Mouse (Mus musculus) heart, embryonic 12.5 days (tissue): ENCODE results near the gene Cdk14. TPM values are rescaled to one million over a fixed set of nuclear protein-coding genes. Genes with fewer than 3 reads are reported as not detected.

Experiments
- ATAC-seq: fragments of 200-750 bp; cut with Nextera tagmentation; 2 replicates; pipeline ENCODE4 v1.8.0; 2017; ENCODE audit warnings: moderate TSS enrichment, moderate library complexity; ENCODE audit not compliant: insufficient number of reproducible peaks, low FRiP score
- H3K27ac ChIP-seq: fragments of 300-500 bp; sonication (generic); 2 replicates; pipeline ENCODE4 v1.5.1; 2016; ENCODE audit warnings: mild to moderate bottlenecking, moderate library complexity; ENCODE audit not compliant: poor library complexity, severe bottlenecking
- H3K27me3 ChIP-seq: fragments of 300-500 bp; sonication (generic); replicated peaks from 2 replicates; pipeline ENCODE4 v1.6.1; 2016; ENCODE audit warnings: mild to moderate bottlenecking, moderate library complexity
- H3K36me3 ChIP-seq: fragments of 300-500 bp; sonication (generic); 2 replicates; pipeline ENCODE4 v1.6.1; 2016; ENCODE audit warnings: mild to moderate bottlenecking, moderate library complexity
- H3K4me1 ChIP-seq: fragments of 300-500 bp; sonication (generic); replicated peaks from 2 replicates; pipeline ENCODE4 v1.6.1; 2016; ENCODE audit warnings: mild to moderate bottlenecking
- H3K4me2 ChIP-seq: fragments of 300-500 bp; sonication (generic); 2 replicates; pipeline ENCODE4 v1.6.1; 2016; ENCODE audit warnings: mild to moderate bottlenecking, moderate library complexity
- H3K4me3 ChIP-seq: fragments of 300-500 bp; sonication (generic); 2 replicates; pipeline ENCODE4 v1.5.1; 2016; ENCODE audit warnings: mild to moderate bottlenecking
- H3K9ac ChIP-seq: fragments of 300-500 bp; sonication (generic); 2 replicates; pipeline ENCODE4 v1.6.1; 2016; ENCODE audit warnings: mild to moderate bottlenecking, moderate library complexity
- H3K9me3 ChIP-seq: fragments of 300-500 bp; sonication (generic); replicated peaks from 2 replicates; pipeline ENCODE4 v1.6.1; 2016; ENCODE audit warnings: mild to moderate bottlenecking, moderate library complexity
- WGBS: fragments of 180-500 bp; shearing (Covaris S2); methylation state at CpG from one replicate; pipeline ENCODE4 v1.1.7; 2016; 5-methylcytosine and 5-hydroxymethylcytosine counted together
- polyA plus RNA-seq: library from polyadenylated mRNA; unstranded; fragments of >200 nt; fragmentation: Nextera tagmentation; extraction: Ambion mirVana; gene quantifications from 2 replicates; pipeline ENCODE4 v1.2.1, GENCODE M21; 2016

Cdk14 gene
- polyA plus RNA-seq, 1 experiment from 2014 or later = 20.4 TPM

DNA sequence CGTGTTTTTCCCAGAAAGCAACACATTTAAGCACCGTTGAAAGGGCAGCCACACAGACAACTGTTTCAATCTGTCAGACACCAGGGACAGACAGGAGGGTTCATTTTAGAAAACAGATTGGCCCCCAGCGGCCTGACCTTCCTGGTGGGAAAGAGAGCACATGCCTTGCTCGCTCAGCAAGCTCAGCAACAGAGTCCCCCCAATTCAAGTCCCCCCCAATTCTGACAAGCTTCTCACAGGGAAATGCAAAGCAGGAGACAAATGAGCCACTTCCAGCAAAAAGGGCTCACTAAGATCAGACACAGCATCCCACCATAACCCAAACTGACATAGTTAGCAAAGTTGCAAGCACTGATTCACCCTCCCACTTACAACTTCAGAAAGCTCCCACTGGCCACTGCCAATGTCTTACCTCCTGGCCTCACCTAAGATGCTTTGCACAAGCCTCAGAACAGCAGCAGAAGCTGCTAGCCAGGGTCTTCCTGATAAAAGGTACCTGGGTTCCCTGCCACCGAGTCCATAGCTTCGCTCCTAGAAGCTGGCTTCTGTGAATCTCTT is 551.5 kb downstream of the Cdk14 start:
- Histone ChIP-seq H3K4me3 (no peak overlapping the region), H3K36me3 (no peaks in the 10 kb centered on the region), H3K9me3 (no peaks in the 10 kb centered on the region), H3K9ac (no peak overlapping the region), H3K4me1 (peaks cover 8% of the 10 kb centered on the region), H3K27me3 (no peaks in the 10 kb centered on the region), H3K4me2 (no peak overlapping the region), H3K27ac (no peak overlapping the region)
- ATAC-seq = no peak
- 63% methylated on average over 6 of the region's 6 CpGs for WGBS

DNA sequence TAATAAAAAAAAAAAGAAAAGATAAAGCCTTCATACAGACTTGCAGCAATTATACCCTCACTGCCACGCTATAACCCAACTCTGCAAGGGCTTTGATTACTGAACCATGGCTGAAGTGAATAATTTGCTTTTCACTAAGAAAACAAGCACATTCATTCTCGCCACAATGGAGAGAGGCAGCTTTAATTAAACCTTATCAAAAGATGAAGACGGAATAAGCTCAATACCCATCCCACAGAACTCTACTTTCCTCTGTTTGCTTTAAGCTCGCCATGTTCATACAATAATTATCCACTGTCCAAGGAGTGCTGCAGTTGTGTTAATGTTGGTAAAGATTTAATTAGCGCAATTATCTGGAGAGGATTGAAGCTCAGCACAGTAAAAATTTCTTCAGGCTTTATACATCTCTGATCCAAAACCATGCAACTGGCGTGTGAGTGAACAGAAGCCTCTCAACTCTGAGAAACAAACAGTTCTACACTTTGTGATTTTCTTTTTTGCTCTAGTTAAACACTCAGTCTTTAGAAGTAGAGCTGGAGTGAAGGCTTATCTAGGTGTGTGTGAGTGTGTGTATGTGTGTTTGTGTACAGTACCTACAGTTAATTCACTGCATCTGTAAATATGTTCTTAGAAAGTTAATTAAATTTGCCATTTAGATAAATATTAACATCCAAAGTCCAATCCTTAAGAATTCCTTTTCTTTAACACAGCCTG is 552.1 kb downstream of the Cdk14 start:
- no peak overlapping the region for H3K4me2 ChIP-seq
- no peak overlapping the region for H3K9ac ChIP-seq
- 84% methylated on average over 6 of the region's 6 CpGs for WGBS
- H3K9me3 ChIP-seq = no peaks in the 10 kb centered on the region
- H3K27me3 ChIP-seq = no peaks in the 10 kb centered on the region
- H3K4me3 ChIP-seq = no peak overlapping the region
- no peaks in the 10 kb centered on the region for H3K36me3 ChIP-seq
- no peak overlapping the region for H3K27ac ChIP-seq
- peaks cover 10% of the 10 kb centered on the region for H3K4me1 ChIP-seq
- no peak for ATAC-seq

DNA sequence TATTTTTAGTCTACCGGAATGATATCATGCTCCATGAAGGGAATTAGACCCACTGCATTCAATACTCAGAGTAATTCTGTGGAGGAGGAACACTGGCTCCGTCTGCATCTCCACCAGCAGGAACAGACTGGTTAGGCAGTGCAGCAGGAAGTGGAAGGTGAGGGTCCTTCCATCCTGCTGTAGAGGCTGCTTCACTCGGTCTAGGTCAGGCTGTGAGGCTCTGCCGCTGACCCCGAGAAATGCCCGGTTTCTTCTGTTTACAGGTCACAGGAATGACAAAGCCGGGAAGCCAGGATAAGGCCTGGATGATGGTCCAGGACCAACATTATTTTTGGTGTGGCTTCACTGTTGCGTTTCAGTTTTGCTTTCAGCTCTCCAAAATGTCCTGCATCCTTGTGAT is 553.2 kb downstream of the Cdk14 start:
- H3K9me3 ChIP-seq = no peaks in the 10 kb centered on the region
- no peak overlapping the region for H3K9ac ChIP-seq
- no peak overlapping the region for H3K4me3 ChIP-seq
- H3K27ac ChIP-seq = no peak overlapping the region
- peaks cover 10% of the 10 kb centered on the region for H3K4me1 ChIP-seq
- 78% methylated on average over 8 of the region's 8 CpGs for WGBS
- ATAC-seq = no peak
- no peaks in the 10 kb centered on the region for H3K36me3 ChIP-seq
- H3K4me2 ChIP-seq = no peak overlapping the region
- H3K27me3 ChIP-seq = no peaks in the 10 kb centered on the region

DNA sequence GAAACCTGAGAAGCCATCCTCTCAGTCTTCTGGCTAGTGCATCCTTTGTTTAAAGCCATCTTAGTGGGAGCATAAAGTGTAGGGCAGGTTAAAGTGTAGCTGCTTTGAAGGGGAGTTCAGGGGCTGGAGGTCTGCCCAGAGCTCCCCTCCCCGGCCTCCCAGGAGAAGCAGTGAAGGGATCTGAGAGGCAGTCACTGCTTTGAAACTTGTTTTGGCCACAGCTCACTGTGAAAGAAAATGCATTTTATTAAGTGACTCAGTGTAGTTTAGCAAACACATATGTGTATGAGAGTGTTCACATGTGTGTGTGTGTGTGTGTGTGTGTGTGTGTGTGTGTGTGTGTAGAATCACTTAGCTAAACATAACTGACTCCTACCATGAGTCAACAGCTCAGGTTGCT is 554.0 kb downstream of the Cdk14 start:
- no peak overlapping the region for H3K4me2 ChIP-seq
- WGBS = 70% methylated on average over 1 of the region's 1 CpGs
- no peak overlapping the region for H3K27ac ChIP-seq
- no peaks in the 10 kb centered on the region for H3K9me3 ChIP-seq
- no peaks in the 10 kb centered on the region for H3K36me3 ChIP-seq
- H3K9ac ChIP-seq = no peak overlapping the region
- H3K4me3 ChIP-seq = no peak overlapping the region
- H3K4me1 ChIP-seq = peaks cover 10% of the 10 kb centered on the region
- ATAC-seq = no peak
- H3K27me3 ChIP-seq = no peaks in the 10 kb centered on the region

DNA sequence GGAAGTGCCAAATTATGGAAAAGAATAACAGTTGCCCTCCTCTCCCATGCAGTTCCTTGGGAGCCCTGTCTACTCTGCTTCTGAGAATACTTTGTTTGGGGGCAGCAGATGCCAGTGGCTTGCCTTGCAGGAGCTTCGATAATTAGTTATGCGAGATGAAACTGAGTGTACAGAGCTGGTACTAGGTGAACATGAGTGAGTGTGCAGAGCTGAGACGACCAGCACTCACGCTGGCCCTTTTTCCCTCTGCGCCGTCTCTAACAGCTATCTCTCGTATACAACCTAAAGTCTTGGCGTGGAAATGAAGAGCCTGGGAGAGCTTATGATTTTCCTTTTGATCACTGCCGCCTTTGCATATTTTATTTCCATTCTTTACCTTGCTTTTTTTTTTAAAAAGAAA is 558.5 kb downstream of the Cdk14 start:
- Histone ChIP-seq H3K9ac (no peak overlapping the region), H3K4me3 (no peak overlapping the region), H3K27ac (no peak overlapping the region), H3K4me1 (peaks cover 10% of the 10 kb centered on the region), H3K27me3 (no peaks in the 10 kb centered on the region), H3K9me3 (no peaks in the 10 kb centered on the region), H3K36me3 (no peaks in the 10 kb centered on the region), H3K4me2 (no peak overlapping the region)
- 90% methylated on average over 9 of the region's 9 CpGs for WGBS
- ATAC-seq = no peak

DNA sequence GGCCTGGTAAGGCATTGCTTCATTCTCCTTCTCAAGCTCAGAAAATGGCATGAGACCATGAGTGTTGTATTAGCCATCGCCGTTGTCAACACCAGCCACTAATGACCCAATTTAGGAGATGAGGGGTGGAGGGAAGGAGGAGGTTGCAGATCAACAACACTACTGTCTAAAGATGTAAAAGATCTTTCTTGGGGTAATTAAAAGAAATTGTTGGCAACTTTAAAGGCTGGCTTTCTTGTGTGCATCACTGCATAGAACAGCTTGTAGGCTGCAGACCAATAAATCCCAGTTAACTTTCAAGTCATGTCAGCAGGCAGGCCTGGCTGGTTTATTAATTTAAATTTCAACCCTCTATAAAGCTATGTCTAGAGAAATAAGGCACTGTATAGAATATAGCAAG is 559.0 kb downstream of the Cdk14 start:
- Histone ChIP-seq H3K27me3 (no peaks in the 10 kb centered on the region), H3K4me1 (peaks cover 10% of the 10 kb centered on the region), H3K4me3 (no peak overlapping the region), H3K4me2 (no peak overlapping the region), H3K27ac (no peak overlapping the region), H3K36me3 (no peaks in the 10 kb centered on the region), H3K9me3 (no peaks in the 10 kb centered on the region), H3K9ac (no peak overlapping the region)
- no peak for ATAC-seq
- WGBS = 98% methylated on average over 2 of the region's 2 CpGs

DNA sequence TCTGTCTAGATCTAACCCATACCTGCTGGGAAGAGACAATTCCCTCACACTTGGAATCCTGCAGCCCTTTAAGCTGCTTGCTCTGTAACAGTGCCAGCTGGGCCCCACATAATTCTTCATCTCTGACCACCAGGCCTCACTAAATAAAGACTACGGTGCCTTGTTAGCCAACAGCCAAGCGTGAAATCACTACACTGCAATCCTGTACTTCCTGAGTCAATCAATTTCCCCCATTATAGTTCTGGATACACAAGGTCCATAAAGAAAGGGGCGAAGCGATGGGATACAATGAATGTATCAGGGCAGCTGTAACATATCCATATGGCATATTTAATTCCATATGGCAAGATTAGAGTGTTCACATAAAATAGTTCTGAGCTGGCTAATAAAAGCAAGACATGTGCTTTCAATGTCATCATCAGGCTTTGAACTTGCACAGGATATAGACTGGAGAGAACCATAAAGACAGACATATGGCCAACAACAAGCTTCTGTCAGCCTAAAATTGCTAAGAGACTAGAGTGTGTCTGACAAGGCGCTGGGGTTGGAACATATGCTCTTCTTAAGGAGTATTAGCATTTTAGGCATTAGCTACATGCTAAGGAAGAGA is 562.0 kb downstream of the Cdk14 start:
- Histone ChIP-seq H3K4me1 (no peaks in the 10 kb centered on the region), H3K9me3 (no peaks in the 10 kb centered on the region), H3K9ac (no peak overlapping the region), H3K27me3 (no peaks in the 10 kb centered on the region), H3K27ac (no peak overlapping the region), H3K4me2 (no peak overlapping the region), H3K4me3 (no peak overlapping the region), H3K36me3 (no peaks in the 10 kb centered on the region)
- no peak for ATAC-seq
- 77% methylated on average over 5 of the region's 5 CpGs for WGBS

DNA sequence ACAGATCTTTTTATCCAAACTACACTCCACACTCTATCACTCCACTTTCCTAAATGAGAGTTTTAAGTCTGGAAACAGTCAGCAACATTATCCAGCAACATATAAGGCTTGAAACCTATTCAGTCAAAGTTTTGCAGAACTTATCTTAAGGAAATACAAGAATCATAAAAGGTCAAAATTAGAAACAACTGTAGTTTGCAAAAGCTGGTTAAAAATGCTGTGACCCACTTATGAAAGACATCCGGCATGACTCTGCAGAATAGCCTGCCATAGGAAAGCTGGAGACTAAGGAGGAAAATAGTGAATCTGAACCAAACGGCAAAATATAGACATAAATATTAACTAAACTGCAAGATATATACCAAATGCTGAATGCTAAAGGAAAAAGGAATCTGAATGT is 566.6 kb downstream of the Cdk14 start:
- no peaks in the 10 kb centered on the region for H3K27me3 ChIP-seq
- no peaks in the 10 kb centered on the region for H3K4me1 ChIP-seq
- H3K9me3 ChIP-seq = no peaks in the 10 kb centered on the region
- no peak overlapping the region for H3K4me2 ChIP-seq
- H3K4me3 ChIP-seq = no peak overlapping the region
- H3K9ac ChIP-seq = no peak overlapping the region
- H3K36me3 ChIP-seq = no peaks in the 10 kb centered on the region
- no peak for ATAC-seq
- no peak overlapping the region for H3K27ac ChIP-seq
- WGBS = 89% methylated on average over 2 of the region's 2 CpGs

DNA sequence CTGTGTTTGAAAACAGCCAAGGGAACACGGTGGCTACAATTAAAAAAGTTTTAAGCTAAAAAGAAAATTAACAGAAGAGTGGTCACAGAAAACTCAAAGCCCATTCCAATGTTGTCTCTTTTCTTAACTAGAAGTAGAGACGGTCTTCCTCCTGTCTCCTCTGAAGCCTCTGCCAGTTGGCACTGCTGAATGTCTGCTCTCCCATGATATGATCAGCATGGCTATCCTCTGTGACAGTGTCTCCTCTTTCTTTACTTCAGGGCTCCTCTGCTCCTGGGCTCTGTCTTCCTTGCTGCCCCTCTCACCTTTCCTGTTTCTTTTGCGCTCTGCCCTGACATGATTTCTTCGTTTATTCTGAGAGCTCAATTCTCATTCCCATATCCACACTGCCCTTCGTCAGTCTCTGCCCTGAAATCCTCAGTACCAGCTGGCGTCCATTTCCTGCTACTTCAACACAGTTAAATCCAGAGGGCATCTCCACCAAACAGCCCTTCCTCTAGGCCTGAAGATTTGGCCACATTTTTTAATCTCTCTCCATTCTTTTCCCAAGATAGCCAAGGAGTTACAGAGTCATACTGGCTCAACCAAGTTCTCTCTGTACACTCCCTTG is 567.3 kb downstream of the Cdk14 start:
- Histone ChIP-seq H3K27ac (no peak overlapping the region), H3K36me3 (no peaks in the 10 kb centered on the region), H3K27me3 (no peaks in the 10 kb centered on the region), H3K4me3 (no peak overlapping the region), H3K4me2 (no peak overlapping the region), H3K4me1 (no peaks in the 10 kb centered on the region), H3K9ac (no peak overlapping the region), H3K9me3 (no peaks in the 10 kb centered on the region)
- ATAC-seq = no peak
- WGBS = 69% methylated on average over 6 of the region's 6 CpGs

DNA sequence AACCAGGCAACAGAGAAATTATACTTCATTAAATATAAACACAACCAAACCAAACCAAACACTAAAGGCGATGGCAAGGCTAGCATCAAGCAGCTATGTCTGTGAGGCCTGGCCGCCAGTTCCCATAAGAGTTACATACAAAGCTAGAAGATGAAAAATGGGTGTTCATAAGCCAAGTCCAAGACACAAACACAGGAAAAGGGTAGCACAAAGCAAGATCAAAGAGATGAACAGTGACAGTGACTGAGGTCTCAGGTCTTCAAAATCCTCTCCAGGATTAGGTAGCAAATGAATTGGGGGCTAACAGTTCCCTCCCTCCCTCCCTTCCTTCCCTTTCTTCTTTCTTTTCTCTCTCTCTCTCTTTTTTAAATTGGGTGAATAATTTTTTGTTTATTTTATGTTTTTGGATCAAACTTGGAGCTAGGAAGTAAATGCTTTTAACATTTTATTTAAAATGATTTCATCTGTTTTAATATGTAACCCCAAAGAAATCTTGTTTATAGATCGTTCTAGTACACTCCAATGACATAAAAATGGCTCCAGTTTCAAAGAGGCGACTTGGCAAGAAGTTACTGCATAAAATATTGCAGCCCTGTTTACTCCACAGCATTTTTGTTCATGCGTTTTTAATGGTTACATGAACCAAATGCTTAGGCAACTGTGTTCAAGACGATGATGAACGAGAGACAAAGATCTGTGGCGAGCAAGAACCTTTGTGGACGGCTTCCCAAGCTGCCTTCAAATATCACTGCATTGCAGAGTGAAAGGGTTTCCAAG is 568.0 kb downstream of the Cdk14 start:
- Histone ChIP-seq H3K4me1 (no peaks in the 10 kb centered on the region), H3K27me3 (no peaks in the 10 kb centered on the region), H3K4me2 (no peak overlapping the region), H3K4me3 (no peak overlapping the region), H3K27ac (no peak overlapping the region), H3K9me3 (no peaks in the 10 kb centered on the region), H3K9ac (no peak overlapping the region), H3K36me3 (no peaks in the 10 kb centered on the region)
- no peak for ATAC-seq
- WGBS = 82% methylated on average over 9 of the region's 9 CpGs
